Mouse (Mus musculus): ENCODE measurements at regions not wholly inside any gene's neighbourhood (a gene's known extent, or its start where the extent isn't known, plus 50 kb on each side); places are given as distances from the start of the nearest gene placed in this dataset.
"Not testable (repeated sequence)": the region's sequence is repeated elsewhere in the genome, so short reads cannot be mapped to it uniquely, and the experiment has no call there.

- no peaks in the 10 kb centered on the region for H3K36me3 ChIP-seq
- no peak overlapping the region for H3K27ac ChIP-seq
- H3K9me3 ChIP-seq = no peaks in the 10 kb centered on the region
- no peak overlapping the region for H3K4me3 ChIP-seq
- H3K4me1 ChIP-seq = peaks cover 7% of the 10 kb centered on the region; the same call in 1 of the 2 replicates
- H3K9ac ChIP-seq = no peak overlapping the region
- H3K4me2 ChIP-seq (replicated peaks) = no peak overlapping the region
- H3K27me3 ChIP-seq = no peaks in the 10 kb centered on the region
- 51% methylated on average over 4 of the region's 4 CpGs for WGBS
- no peak for ATAC-seq (ENCODE audit: insufficient number of reproducible peaks, insufficient read depth, low FRiP score, low TSS enrichment)
Observed at GRCm38 (mm10) chr9:15420677-15421076, 63.1 kb upstream of the Cep295 start.

GRCm38 (mm10) chr9:15421864-15422263, 64.3 kb upstream of the Cep295 start:
- Histone ChIP-seq H3K4me3 (no peak overlapping the region), H3K36me3 (no peaks in the 10 kb centered on the region), H3K27me3 (no peaks in the 10 kb centered on the region), H3K27ac (no peak overlapping the region), H3K4me1 (peaks cover 7% of the 10 kb centered on the region; the same call in 1 of the 2 replicates), H3K9ac (no peak overlapping the region), H3K4me2 (replicated peaks) (no peak overlapping the region), H3K9me3 (no peaks in the 10 kb centered on the region)
- WGBS = 18% methylated on average over 10 of the region's 10 CpGs
- ATAC-seq (ENCODE audit: insufficient number of reproducible peaks, insufficient read depth, low FRiP score, low TSS enrichment) = 0 out of 2 replicates have a peak, but pooled peaks have one; percentile 67

GRCm38 (mm10) chr9:15434279-15434678, 59.0 kb upstream of the Smco4 start:
- not testable (repeated sequence) for ATAC-seq (ENCODE audit: insufficient number of reproducible peaks, insufficient read depth, low FRiP score, low TSS enrichment); H3K4me2 ChIP-seq (replicated peaks); H3K9ac ChIP-seq; H3K4me3 ChIP-seq; H3K27me3 ChIP-seq; H3K27ac ChIP-seq; H3K36me3 ChIP-seq; H3K9me3 ChIP-seq; H3K4me1 ChIP-seq
- WGBS = 60% methylated on average over 11 of the region's 11 CpGs

- 69% methylated on average over 4 of the region's 4 CpGs for WGBS
- ATAC-seq (ENCODE audit: insufficient number of reproducible peaks, insufficient read depth, low FRiP score, low TSS enrichment) = no peak
Observed at GRCm38 (mm10) chr9:15439319-15439980, 53.8 kb upstream of the Smco4 start.

GRCm38 (mm10) chr9:15442131-15442530, 51.1 kb upstream of the Smco4 start:
- Histone ChIP-seq H3K27me3 (no peaks in the 10 kb centered on the region), H3K9me3 (no peaks in the 10 kb centered on the region), H3K27ac (no peak overlapping the region), H3K4me1 (no peaks in the 10 kb centered on the region), H3K36me3 (no peaks in the 10 kb centered on the region), H3K4me3 (no peak overlapping the region), H3K4me2 (replicated peaks) (no peak overlapping the region), H3K9ac (no peak overlapping the region)
- WGBS = 74% methylated on average over 4 of the region's 4 CpGs
- ATAC-seq (ENCODE audit: insufficient number of reproducible peaks, insufficient read depth, low FRiP score, low TSS enrichment) = no peak

More at GRCm38 (mm10) chr9:15439319-15439980, 53.8 kb upstream of the Smco4 start:
- Histone ChIP-seq H3K4me2 (replicated peaks) (no peak overlapping the region), H3K9me3 (no peaks in the 10 kb centered on the region), H3K9ac (no peak overlapping the region), H3K27ac (no peak overlapping the region), H3K27me3 (no peaks in the 10 kb centered on the region), H3K36me3 (no peaks in the 10 kb centered on the region), H3K4me1 (no peaks in the 10 kb centered on the region), H3K4me3 (no peak overlapping the region)
